50 mouse cellular contexts compared by ENCODE assay signal in genomic region chr10:96130406-96130805, GRCm38 (mm10). TPM values are rescaled to one million over a fixed set of nuclear protein-coding genes. Genes with fewer than 3 reads are reported as not detected.
"Had no signal": no experiment of that assay in that cellular context is flagged by ENCODE, and none has a peak within 500 bp of the region (broad histone marks: within the 10 kb centered on the region; RNA-seq: fewer than 3 reads in every experiment).

No protein-coding gene starts in this region.

- H3K27me3 ChIP-seq: heart, embryonic 12.5 days; heart, embryonic 13.5 days; heart, embryonic 15.5 days; hindbrain, embryonic 12.5 days; hindbrain, embryonic 15.5 days; intestine, embryonic 15.5 days; kidney, embryonic 15.5 days had no signal

- H3K4me3 ChIP-seq: heart, embryonic 12.5 days; heart, embryonic 13.5 days; heart, embryonic 15.5 days; hindbrain, embryonic 10.5 days; hindbrain, embryonic 12.5 days; hindbrain, embryonic 13.5 days; hindbrain, embryonic 15.5 days; intestine, embryonic 15.5 days; kidney, embryonic 15.5 days; layer of hippocampus, adult 2 months; left cerebral cortex, adult 2 months had no signal

- H3K27ac ChIP-seq: heart, embryonic 13.5 days; heart, embryonic 15.5 days; hindbrain, embryonic 10.5 days; hindbrain, embryonic 12.5 days; hindbrain, embryonic 13.5 days; hindbrain, embryonic 14.5 days; hindbrain, embryonic 15.5 days; hindbrain, postnatal 0 days; intestine, embryonic 15.5 days; kidney, embryonic 15.5 days; kidney, postnatal 0 days; layer of hippocampus, adult 2 months; left cerebral cortex, adult 2 months had no signal

- ATAC-seq: hindbrain, embryonic 16.5 days; hindbrain, postnatal 0 days; intestine, embryonic 15.5 days; intestine, embryonic 16.5 days; intestine, postnatal 0 days had no signal

- H3K9me3 ChIP-seq: heart, embryonic 12.5 days; heart, embryonic 13.5 days; heart, embryonic 15.5 days; hindbrain, embryonic 10.5 days; hindbrain, embryonic 12.5 days; hindbrain, embryonic 13.5 days; hindbrain, embryonic 15.5 days; intestine, embryonic 15.5 days; kidney, embryonic 15.5 days had no signal

- H3K36me3 ChIP-seq: heart, embryonic 12.5 days; heart, embryonic 13.5 days; heart, embryonic 15.5 days; hindbrain, embryonic 10.5 days; hindbrain, embryonic 12.5 days; hindbrain, embryonic 13.5 days; hindbrain, embryonic 15.5 days; intestine, embryonic 15.5 days; kidney, embryonic 15.5 days had no signal

- DNase-seq: heart, postnatal 14 days; heart, postnatal 36 days; heart, postnatal 4 days; kidney, adult 11 months; kidney, adult 18-20 months; kidney, adult 2 months; kidney, adult 8-10 months; kidney, adult 9 months; kidney, postnatal 10 days; kidney, postnatal 14 days; kidney, postnatal 25 days; kidney, postnatal 36 days; kidney, postnatal 4 days; layer of hippocampus, adult 9-11 months; layer of hippocampus, postnatal 36 days had no signal

- H3K4me2 ChIP-seq: heart, embryonic 11.5 days; heart, embryonic 12.5 days; heart, embryonic 13.5 days; heart, embryonic 15.5 days; hindbrain, embryonic 12.5 days; hindbrain, embryonic 13.5 days; hindbrain, embryonic 14.5 days; hindbrain, embryonic 15.5 days; intestine, embryonic 15.5 days; kidney, embryonic 15.5 days had no signal

- H3K4me1 ChIP-seq: heart, embryonic 12.5 days; heart, embryonic 15.5 days; hindbrain, embryonic 10.5 days; hindbrain, embryonic 12.5 days; hindbrain, embryonic 15.5 days; intestine, embryonic 15.5 days; kidney, embryonic 15.5 days had no signal

- H3K9ac ChIP-seq: heart, embryonic 12.5 days; heart, embryonic 13.5 days; heart, embryonic 15.5 days; hindbrain, embryonic 12.5 days; hindbrain, embryonic 13.5 days; hindbrain, embryonic 14.5 days; hindbrain, embryonic 15.5 days; intestine, embryonic 15.5 days; kidney, embryonic 15.5 days had no signal

RNA-seq across cellular contexts. Expression of gene Gm5426, which starts 6.0 kb away (rescaled TPM):
- total RNA-seq: heart, adult 8-10 months; heart, postnatal 14 days; heart, postnatal 25 days; heart, postnatal 36 days; heart, postnatal 4 days; hematopoietic stem cell, adult 5-6 weeks; hindbrain, postnatal 0 days; layer of hippocampus, adult 18-20 months; layer of hippocampus, adult 2 months; layer of hippocampus, adult 8-10 months; layer of hippocampus, postnatal 10 days; layer of hippocampus, postnatal 14 days; layer of hippocampus, postnatal 25 days; layer of hippocampus, postnatal 36 days; left cerebral cortex, adult 18-20 months; left cerebral cortex, adult 2 months had no signal
- polyA plus RNA-seq: heart, embryonic 11.5 days; heart, embryonic 12.5 days; heart, embryonic 13.5 days; heart, embryonic 14.5 days; heart, embryonic 15.5 days; heart, embryonic 16.5 days; heart, postnatal 0 days; hindbrain, embryonic 10.5 days; hindbrain, embryonic 11.5 days; hindbrain, embryonic 12.5 days; hindbrain, embryonic 13.5 days; hindbrain, embryonic 14.5 days; hindbrain, embryonic 15.5 days; hindbrain, embryonic 16.5 days; hindbrain, postnatal 0 days; intestine, embryonic 14.5 days; intestine, embryonic 15.5 days; intestine, embryonic 16.5 days; intestine, postnatal 0 days; kidney, adult 2 months; kidney, embryonic 14.5 days; kidney, embryonic 15.5 days; kidney, embryonic 16.5 days; kidney, postnatal 0 days; large intestine, adult 2 months had no signal
